Mouse (Mus musculus) frontal cortex, postnatal 10 days (tissue): Measurements from ENCODE around the gene Eif3c.

Experiments used
- DNase-seq, 2 experiments: peaks; one replicate each; pipeline ENCODE4 v3.0.0; 2022; ENCODE audit warnings: low spot score in 2 of 2, mixed read lengths in 1 of 2

Eif3c gene

DNA sequence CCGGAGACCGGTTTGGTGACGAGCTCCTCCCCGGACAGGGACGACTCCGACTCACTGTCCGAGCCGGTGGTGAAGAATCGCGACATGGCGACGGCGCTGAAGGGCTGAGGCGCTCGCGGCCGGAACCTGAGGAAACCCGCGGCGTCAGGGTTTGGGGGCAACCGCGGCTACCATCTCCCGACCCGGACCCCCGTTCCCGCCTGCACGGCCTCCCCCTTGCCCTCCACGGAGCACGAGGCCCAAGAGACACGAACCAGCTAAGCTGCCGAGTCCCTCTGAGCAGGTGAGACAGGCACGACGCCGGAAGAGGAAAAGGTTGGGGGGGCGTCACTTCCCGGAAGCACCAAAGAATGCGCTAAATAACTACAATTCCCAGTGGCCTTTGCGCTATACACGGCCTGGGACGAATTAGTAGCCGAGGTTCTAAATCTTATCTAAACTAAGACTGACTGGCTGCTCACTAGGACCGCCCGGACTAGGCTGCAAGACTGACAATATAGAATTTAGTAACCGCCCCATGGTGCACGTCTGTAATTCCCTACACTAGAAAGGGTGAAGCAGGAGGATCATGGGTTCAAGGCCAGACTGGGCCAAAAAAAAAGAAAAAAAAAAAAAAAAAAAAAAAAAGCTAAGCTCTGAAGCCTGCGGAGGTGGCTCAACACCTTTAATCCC is at the start of gene Eif3c:
TSS of gene Eif3c (minus strand) at position 318 of the 672 bp plus-strand sequence.
- peak; percentile 77 to 81 for DNase-seq

DNA sequence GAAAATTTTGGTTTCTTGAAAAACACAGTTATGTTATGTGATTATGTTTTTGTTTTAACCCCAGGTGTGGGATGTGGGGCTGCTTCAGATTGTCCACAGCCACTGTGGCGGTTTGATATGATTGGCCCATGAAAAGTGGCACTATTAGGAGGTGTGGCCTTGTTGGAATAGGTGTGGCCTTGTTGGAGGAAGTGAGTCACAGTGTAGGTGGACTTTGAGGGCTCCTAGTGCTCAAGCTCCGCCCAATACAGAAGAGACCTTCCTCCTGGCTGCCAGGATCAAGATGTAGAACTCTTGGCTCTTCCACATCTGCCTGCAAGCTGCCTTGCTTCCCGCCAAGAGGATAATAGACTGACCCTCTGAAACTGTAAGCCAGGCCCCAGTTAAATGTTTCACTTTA is 46.5 kb upstream of the Eif3c start:
- no peak for DNase-seq

DNA sequence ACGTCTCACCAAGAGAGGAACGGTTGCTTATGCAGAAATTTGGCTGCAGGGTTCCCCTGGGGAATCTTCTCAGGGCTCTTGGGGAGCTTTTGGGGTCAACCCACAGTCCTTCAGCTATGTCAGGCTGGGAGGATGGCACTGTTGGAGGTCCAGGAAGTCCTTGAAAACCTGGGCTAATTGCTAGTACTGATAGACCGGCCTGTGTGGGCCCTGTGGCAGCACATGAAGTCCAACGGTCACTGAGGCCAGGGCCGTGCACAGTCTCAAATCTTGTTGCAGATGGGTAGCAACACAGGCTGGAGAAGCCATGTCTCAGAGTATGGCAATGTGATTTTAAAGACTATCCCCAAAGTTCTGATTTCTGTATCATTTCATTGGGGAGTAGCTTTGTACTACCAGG is 41.6 kb upstream of the Eif3c start:
- no peak for DNase-seq

DNA sequence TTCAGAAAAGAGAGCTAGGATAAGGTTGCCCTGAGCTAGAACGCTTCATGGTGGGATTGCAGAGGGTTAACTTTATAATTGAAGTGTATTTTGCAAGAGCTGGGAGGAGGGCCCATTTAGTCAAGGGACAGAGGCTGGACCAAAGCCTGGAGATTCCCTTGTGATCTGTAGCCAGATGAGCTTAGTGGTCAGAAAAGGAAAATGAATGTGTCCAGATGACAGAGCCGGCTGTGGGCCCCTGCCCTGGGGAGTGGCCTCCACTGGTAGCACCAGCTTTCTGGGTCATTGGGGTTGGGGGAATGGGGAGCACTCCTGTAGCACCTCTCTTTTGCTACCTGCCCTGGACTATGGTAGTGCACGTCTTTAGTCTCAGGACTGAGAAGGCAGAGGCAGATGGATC is 40.9 kb upstream of the Eif3c start:
- DNase-seq = no peak

DNA sequence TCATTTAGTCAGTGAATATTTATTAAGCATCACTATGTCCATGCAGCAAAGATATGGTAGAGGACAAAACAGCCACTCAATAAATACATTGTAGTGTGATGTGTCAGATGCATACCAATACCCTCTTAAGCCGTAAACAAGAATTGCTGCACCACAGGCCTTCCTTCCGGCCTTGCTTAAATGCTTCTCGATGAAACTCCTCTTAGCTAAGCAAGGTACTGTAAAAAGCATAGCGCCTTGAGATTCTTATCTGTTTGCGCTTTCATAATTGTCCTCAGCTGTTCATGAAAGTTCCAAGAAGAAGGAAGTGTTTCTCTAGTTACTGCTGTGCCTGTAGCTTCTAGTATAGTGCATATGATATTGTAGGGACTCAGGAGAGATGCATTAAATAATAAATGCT is 40.4 kb upstream of the Eif3c start:
- no peak for DNase-seq

DNA sequence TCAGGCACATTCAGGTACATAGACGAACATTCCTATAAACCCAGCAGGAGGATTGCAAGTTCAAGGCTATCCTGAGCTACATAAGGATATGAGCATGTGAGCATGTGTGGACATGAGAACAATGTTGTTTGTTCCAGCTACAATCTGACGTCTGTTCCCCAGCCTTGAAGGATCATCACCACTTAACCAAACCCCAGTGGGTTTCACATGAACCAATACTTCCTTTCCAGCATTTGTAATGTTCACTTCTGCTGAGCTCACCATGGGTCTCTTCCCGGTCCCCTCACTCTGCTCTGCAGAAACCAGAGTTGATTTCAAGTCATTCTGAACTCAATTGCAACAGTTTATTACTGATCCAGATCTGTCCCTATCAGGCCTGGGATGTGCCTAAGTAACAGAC is 36.4 kb upstream of the Eif3c start:
- no peak for DNase-seq

DNA sequence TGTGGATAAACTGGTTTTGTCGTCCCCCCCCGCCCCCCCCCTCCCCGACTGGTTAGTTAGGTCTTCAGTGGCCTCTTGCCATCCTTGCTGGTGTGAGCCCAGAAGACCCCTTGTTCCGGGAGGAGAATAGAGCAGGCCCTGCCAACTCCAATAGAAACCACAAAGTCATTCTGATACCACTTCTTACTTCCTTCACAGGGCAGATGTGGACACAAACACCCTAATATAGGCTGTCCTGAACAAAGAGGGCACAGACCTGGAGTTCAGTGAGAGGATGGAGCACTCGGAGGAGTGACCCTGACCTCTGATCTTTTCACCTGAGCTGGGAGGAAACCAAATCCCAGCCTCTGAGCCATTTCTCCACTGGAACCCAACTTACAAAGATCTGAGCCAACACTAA is 35.7 kb upstream of the Eif3c start:
- no peak for DNase-seq

DNA sequence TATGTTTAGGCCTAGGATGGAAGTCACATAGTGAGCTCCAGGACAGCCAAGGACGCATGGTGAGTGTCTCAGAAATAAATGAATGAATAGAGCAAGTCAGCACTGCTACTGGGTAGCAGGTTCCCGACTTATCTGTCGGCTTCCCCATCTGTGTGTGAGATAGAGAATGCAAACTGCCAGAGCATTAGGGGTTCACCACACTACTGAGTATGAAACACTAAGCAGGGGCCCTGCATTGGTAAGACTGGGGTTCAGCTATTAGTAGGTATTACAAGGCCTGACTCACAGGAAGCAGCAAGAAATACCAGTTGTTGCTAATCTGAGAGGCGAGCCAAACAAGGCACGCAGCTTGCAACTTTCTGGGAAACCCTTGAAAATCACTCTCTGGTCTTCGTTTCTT is 32.7 kb upstream of the Eif3c start:
- no peak for DNase-seq

DNA sequence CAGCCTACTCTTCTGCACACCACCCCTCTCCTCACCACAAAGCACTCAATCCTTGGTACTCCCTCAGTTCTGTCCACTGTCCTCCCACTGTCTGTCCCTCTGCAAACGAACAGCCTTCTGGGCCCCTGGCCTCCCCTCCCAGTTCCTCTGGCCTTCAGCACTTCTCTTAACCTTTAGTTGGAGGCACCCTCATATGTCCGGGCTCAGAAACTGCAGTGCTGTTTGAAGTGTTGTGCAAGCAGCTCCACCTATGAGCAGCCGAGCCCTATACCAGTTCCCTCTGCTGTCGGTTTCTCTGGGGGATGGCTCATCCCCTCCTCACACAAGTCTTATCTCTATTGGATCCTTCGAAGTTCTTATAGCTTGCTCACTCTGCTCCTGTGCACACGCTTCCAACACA is 30.2 kb upstream of the Eif3c start:
- no peak for DNase-seq

DNA sequence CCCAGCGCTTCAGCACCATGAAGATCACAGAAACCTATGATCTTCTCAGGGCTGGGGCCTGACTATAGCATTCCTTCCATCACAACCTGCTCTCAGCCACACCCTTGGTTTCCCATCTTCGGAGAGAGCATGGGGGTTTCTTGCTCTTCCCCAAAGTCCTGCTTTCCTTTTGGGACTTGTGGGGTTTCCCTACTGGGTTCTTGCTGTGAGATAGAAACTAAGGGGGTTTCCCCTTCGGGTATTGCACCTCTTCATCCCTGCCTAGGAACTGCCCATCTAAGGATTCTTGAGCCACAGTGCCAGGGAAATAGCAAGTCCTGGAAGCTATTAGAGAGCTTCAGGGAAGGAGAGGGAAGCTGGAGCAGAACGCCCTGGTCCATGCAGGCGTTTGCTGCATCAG is 29.7 kb upstream of the Eif3c start:
- no peak for DNase-seq

DNA sequence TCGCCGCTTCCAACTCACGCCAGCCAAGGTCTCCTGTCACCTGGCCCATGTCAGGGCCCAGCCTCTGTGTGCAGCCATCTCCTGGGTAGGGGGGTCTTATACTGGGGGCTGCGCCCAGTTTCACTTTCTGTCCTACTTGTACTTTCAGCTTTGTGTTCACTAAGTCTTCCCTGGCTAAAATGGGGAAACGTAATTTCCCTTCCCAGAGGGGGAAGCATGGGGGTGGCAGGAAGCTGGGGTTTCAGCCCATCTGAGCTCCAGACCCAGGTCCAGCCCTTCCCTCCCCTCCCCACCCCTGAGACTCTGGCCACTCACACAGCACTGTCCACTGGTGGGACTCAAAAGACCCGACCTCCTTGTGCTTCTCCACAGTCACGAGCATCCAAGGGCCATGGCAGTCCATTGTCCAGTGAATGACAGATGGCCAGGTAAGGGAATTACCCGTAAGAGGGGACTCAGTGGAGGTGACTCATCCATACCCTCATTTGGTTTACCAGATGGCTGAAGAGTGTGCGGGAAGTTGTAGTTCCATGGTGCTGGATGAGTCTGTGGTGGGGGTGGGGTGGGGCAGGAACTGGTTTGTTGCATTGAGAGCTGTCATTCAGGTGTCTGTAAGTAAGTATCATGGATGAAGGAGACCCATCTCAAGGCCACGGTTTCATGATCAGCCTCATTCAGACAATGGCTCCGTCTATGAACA is 28.8 kb upstream of the Eif3c start, which contains the start of gene Il27:
TSS of gene Il27 (minus strand) at position 80 of the 700 bp plus-strand sequence.
- no peak for DNase-seq

DNA sequence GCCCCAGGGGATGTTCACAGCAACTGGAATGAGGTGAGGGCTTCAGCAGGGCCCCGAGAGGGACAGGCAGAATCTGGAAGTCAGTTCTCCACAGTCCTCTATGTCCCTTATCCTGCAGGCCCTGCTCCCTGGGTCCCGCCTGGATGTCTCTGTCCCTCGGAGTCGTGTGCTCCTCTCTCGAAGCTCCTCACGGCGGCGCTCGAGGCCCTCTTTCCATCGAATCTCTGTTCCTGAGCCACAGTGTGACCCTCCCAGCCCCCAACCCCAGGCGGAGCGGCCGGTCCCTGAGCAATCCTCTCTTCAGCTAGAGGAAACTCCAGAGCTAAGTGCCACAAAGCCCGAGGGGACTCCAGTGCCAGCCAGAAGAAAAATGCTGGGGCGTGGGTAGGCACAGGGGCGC is 21.6 kb upstream of the Eif3c start:
- DNase-seq = peak in 1 of 2 experiments; percentile 49

DNA sequence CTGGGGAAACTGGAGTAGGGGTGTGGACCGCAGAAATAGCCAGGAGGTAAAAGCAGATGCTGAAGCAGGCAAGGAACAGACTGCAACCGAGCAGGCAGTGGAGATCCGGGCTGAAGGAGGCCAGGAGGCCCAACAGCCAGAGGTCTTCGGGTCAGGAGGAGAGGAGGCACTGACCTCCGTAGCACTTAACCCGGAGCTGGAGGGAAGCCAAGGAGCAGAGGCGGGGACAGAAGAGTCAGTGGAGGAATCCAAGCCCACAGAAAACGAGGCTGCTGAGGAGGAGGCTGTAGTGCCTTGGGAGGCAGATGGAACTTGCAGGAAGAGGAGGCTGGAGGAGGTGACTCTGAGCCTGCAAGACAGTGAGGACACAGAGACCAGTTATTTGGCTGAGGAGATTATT is 20.6 kb upstream of the Eif3c start:
- no peak for DNase-seq

DNA sequence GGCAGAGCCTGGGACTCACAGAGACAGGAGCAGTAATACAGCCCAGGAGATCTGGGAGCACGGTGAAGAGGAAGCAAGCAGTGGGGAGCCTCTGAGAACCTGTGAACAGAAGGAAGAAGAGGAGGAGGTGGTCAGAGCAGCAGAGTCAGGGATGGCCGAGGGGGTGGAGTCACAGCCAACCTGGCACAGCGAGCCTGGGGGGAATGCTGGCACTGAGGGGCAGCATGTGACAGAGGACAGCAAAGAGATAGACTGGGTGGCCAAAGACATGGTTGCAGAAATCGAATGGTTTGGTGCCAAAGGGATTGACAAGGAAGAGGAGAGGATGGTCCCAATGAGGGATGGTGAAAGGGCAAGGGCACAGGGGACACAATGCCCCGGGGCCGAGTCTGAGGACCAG is 19.5 kb upstream of the Eif3c start, which contains the start of gene Cln3:
TSS of gene Cln3 (minus strand) at position 101 of the 400 bp plus-strand sequence.
- no peak for DNase-seq

DNA sequence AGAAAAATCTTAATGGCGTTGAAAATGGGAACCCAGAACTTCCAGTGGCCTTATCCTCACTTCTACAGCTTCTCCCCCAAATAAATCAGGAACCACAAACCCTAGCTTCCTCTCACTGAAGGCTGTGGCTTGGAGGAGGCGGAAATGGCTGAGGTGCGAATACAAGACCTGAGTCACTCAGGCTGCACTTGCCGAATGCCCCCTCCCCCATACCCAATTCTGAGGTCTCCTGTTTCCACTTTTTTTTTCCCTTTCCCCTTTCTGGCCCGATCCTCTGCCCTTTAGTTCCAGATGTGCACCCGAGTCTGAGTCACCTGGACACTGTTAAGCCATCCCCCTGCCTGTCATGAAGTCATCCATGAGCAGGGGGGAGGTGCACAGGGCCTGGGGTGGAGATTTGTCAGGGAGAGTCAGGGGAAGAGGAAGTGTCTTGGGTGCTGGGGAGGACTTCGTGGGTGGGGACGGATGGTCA is 18.3 kb upstream of the Eif3c start, which contains the start of gene Apobr:
TSS of gene Apobr (plus strand) at position 437 of the 472 bp plus-strand sequence.
- DNase-seq = no peak

DNA sequence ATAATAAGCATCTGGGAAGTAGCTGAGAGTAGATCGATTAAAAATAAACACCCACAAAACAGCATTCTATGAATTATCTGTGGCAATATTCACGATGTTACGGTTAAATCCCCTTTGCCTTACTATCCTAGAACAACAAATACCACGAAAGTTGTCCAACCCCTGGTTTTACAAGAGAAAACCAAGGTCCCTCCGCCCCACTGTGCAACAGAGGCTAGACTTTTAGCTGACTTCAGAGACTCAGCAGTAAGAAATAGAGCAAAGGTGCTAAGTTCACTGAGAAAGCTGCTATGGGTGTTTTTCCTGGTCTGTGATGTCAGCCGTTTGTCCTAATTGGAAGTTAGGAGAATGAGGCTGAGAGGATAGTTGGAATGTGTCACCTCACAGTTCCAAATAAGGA is 17.6 kb upstream of the Eif3c start:
- DNase-seq = no peak

DNA sequence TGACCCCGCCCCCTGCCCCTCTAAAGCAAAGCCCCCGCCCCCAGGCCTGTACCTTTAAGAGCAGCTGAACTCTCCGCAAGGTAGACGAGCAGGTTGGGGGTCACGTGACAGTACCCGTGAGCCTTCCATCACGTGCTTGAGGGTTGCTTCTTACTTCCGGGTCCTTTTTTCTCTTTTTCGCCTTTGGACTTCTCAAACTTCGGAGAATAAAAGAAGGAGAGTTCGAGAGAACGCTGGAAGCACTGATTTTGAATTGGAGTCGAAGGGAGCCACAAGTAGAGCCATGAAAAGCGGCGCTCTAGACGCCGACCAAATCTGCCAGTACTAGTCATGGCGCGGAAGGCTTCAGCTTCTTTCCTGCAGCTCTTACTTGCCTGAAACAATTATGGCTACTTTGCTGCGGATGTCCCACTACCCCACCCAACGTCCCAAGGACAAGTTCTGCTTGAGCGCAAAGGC is 17.1 kb upstream of the Eif3c start:
- DNase-seq = peak; percentile 81 to 85

DNA sequence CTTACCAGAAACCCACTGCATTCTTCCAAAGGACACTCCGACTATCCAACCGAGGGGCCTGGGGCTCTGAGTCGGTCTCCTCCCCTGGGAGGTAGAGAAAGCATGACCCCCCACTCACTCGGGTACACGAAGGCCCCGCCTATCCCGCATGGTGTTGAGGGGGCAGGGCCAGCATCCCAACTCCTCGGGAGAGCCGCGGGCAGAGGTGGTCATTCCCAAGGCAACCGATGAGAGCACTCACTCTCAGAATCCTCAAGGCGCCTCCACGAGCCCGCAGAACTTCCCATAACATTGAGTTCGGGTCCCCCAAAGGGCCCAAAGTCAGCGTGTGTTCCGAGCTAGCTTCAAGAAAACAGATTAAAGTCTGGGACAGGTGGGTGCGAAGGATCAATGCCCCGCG is 16.5 kb upstream of the Eif3c start:
- peak in 1 of 2 experiments; percentile 27 for DNase-seq

DNA sequence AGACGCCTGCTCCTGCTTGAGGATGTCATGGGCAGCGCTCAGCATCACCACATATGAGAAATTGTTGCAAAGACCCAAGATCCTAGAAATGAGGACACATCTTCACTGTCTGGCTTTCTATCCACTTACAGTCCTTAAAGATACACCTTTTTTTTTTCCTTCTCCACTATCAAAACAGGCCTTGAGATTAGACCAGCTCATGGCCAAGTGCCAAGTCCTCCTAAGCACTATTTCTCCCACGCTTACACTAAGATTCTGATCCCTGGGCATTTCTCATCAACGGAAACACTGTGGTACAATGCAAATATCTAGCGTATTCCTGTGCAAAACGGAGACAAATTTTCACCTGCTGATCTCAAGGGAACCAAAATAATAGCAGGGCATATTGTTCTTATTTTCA is 15.4 kb upstream of the Eif3c start:
- no peak for DNase-seq

DNA sequence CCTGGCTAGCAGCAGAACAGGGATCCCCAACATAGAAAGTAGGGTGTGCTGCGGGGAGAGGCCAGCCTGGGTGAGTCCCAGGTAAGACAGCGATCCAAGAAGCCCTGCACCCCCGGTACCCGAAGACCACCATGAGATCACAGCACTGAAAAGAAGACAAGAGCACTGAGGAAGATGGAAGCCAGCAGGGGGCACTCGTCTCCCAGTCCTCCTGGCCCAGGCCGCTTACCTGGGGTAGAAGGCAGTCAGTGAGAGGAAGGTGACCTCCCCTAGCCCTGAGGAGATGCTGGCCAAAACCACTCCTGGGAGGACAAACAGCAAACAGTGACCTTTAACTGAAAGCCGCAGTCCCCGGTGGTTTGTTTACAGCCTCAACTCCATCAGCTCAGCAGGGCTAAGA is 13.0 kb upstream of the Eif3c start:
- no peak for DNase-seq

DNA sequence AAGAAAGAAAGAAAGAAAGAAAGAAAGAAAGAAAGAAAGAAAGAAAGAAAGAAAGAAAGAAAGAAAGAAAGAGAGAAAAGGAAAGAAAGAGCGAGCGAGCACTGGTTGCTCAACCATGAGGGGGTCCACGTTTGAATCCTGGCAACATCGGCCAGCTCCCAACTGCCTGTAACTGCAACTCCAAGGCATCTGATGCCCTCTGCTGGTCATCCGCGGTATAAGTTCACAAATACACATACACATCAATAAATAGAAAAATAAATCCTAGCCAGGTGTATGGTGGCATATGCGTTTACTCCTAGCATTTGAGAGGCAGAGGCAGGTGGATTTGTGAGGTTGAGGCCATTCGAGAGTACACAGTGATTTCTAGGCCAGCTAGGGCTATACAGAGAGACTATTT is 10.7 kb upstream of the Eif3c start:
- no peak for DNase-seq

DNA sequence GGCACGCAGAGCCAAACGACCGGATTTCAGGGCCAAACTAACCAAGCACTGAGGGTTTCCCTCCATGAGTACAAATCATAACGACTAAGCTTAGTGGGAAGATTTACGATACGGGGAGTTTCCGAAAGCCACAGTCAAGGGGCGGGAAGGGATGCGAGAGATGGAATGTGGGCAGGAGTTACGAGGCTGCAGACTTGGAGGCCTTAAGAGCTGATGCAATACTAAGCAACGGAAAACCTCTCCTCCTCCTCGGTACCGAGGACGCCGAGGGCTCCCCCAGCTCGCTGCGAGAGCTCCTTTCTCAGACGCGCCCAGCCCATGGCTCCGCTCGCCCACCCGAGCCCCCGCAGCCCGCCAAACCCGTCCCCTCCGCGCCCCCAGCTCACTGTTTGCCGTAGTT is 518 bp downstream of the Eif3c start:
- no peak for DNase-seq

DNA sequence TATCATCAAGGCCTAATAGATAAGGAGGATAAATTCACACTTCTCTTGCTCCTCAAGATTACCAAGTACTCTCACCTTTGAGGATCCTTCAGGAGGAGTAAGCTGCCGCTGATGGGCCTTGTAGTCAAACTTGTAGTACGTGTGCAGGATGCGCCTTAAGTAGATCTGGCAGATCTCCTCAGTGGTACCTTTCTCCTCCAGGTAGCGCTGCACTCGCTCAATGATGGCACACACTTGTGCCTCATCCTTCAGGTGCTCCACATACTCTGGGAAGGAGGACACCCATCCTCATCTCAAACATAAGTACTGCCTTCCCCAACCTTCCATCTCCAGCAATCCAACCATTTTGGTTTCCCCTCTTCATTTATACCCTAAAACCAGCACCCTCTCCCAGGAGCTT is 9.6 kb downstream of the Eif3c start:
- DNase-seq = no peak
